Mouse (Mus musculus): ENCODE data around the gene Rgs7.

DNA sequence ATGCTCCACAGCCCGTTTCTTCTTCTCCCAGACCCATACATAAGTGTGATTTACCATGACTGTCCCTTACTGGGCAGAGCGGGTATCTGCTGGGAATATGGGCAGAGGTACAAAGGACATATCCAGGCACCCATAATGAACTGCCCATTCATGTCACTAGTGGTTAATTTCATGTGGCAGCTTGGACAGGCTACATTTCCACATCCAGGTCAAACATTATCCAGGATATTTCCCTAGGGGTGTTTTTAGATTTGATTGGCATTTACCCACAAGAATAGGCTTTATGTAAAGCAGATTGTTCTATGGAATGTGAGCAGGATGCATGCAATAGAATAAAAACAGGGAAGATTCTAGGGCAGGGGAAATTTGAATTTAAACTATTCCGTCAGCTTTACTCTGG lies 128.7 kb downstream of the Rgs7 start:
- TF ChIP-seq CTCF (IDR thresholded peaks at IDR 0.05; ENCODE audit: low read depth) (no peak), EP300 (IDR thresholded peaks at IDR 0.05; ENCODE audit: low read depth) (no peak)

Data from liver, embryonic 14.5 days (tissue).